Mouse (Mus musculus): ENCODE results near the gene Kmt5a. TPM values are rescaled to one million over a fixed set of nuclear protein-coding genes. Genes with fewer than 3 reads are reported as not detected.

Gene Kmt5a
- polyA plus RNA-seq, 1 experiment: 34.4 TPM

- TF ChIP-seq TAL1 (IDR thresholded peaks at IDR 0.05; ENCODE audit: low read length) (no peak), GATA1 (IDR thresholded peaks at IDR 0.05; ENCODE audit: low read length) (no peak)
- Histone ChIP-seq H3K9me3 (ENCODE audit: control insufficient read depth, low read length) (no peaks in the 10 kb centered on the region), H3K4me3 (replicated peaks) (peak within 1 kb of the TSS; percentile 88), H3K36me3 (ENCODE audit: control insufficient read depth) (peaks cover 10% of the 10 kb centered on the region), H3K4me1 (ENCODE audit: control insufficient read depth) (peaks cover 43% of the 10 kb centered on the region), H3K27me3 (ENCODE audit: control insufficient read depth) (no peaks in the 10 kb centered on the region)
These were observed 14.1 kb upstream of the Kmt5a start, which contains the start of gene Sbno1 for GRCm38 (mm10) chr5:124425412-124426259. Sbno1 (minus strand) TSS chr5:124426001.

GRCm38 (mm10) chr5:124426475-124427071, 13.2 kb upstream of the Kmt5a start:
- Histone ChIP-seq H3K9me3 (ENCODE audit: control insufficient read depth, low read length) (no peaks in the 10 kb centered on the region), H3K4me3 (replicated peaks) (peak overlapping the region; percentile 88), H3K36me3 (ENCODE audit: control insufficient read depth) (peaks cover 10% of the 10 kb centered on the region), H3K27me3 (ENCODE audit: control insufficient read depth) (no peaks in the 10 kb centered on the region), H3K4me1 (ENCODE audit: control insufficient read depth) (peaks cover 38% of the 10 kb centered on the region)
- TF ChIP-seq GATA1 (IDR thresholded peaks at IDR 0.05; ENCODE audit: low read length): no peak

- Histone ChIP-seq H3K9me3 (ENCODE audit: control insufficient read depth, low read length) (no peaks in the 10 kb centered on the region), H3K4me1 (ENCODE audit: control insufficient read depth) (peaks cover 3% of the 10 kb centered on the region; the same call in 1 of the 2 replicates), H3K27me3 (ENCODE audit: control insufficient read depth) (no peaks in the 10 kb centered on the region), H3K4me3 (replicated peaks) (no peak overlapping the region), H3K36me3 (ENCODE audit: control insufficient read depth) (no peaks in the 10 kb centered on the region)
- no peak for TF ChIP-seq GATA1 (IDR thresholded peaks at IDR 0.05; ENCODE audit: low read length)
- no peak for TF ChIP-seq TAL1 (IDR thresholded peaks at IDR 0.05; ENCODE audit: low read length)
These were observed 7.2 kb upstream of the Kmt5a start for GRCm38 (mm10) chr5:124432398-124433012.

- Histone ChIP-seq H3K27me3 (ENCODE audit: control insufficient read depth) (no peaks in the 10 kb centered on the region), H3K4me3 (replicated peaks) (no peak overlapping the region), H3K4me1 (ENCODE audit: control insufficient read depth) (peaks cover 3% of the 10 kb centered on the region), H3K9me3 (ENCODE audit: control insufficient read depth, low read length) (no peaks in the 10 kb centered on the region), H3K36me3 (ENCODE audit: control insufficient read depth) (no peaks in the 10 kb centered on the region)
- TF ChIP-seq GATA1 (IDR thresholded peaks at IDR 0.05; ENCODE audit: low read length): no peak
- TF ChIP-seq TAL1 (IDR thresholded peaks at IDR 0.05; ENCODE audit: low read length): no peak
These were observed 6.7 kb upstream of the Kmt5a start for GRCm38 (mm10) chr5:124433048-124433447.

GRCm38 (mm10) chr5:124438229-124438628, 1.5 kb upstream of the Kmt5a start:
- peaks cover 19% of the 10 kb centered on the region for H3K36me3 ChIP-seq (ENCODE audit: control insufficient read depth)
- no peaks in the 10 kb centered on the region for H3K27me3 ChIP-seq (ENCODE audit: control insufficient read depth)
- H3K4me3 ChIP-seq (replicated peaks): peak overlapping the region; percentile 74
- H3K4me1 ChIP-seq (ENCODE audit: control insufficient read depth): peaks cover 36% of the 10 kb centered on the region
- no peak for TF ChIP-seq GATA1 (IDR thresholded peaks at IDR 0.05; ENCODE audit: low read length)
- no peak for TF ChIP-seq TAL1 (IDR thresholded peaks at IDR 0.05; ENCODE audit: low read length)
- H3K9me3 ChIP-seq (ENCODE audit: control insufficient read depth, low read length): 0 out of 2 replicates have a peak, but pooled peaks cover 3% of the 10 kb centered on the region

GRCm38 (mm10) chr5:124438746-124439145, 984 bp upstream of the Kmt5a start:
- peak overlapping the region; percentile 74 for H3K4me3 ChIP-seq (replicated peaks)
- TF ChIP-seq GATA1 (IDR thresholded peaks at IDR 0.05; ENCODE audit: low read length) (no peak), TAL1 (IDR thresholded peaks at IDR 0.05; ENCODE audit: low read length) (no peak)
- peaks cover 40% of the 10 kb centered on the region for H3K4me1 ChIP-seq (ENCODE audit: control insufficient read depth)
- H3K9me3 ChIP-seq (ENCODE audit: control insufficient read depth, low read length): 0 out of 2 replicates have a peak, but pooled peaks cover 3% of the 10 kb centered on the region
- no peaks in the 10 kb centered on the region for H3K27me3 ChIP-seq (ENCODE audit: control insufficient read depth)
- H3K36me3 ChIP-seq (ENCODE audit: control insufficient read depth): peaks cover 24% of the 10 kb centered on the region

- Histone ChIP-seq H3K4me3 (replicated peaks) (peak overlapping the region; percentile 74), H3K36me3 (ENCODE audit: control insufficient read depth) (peaks cover 31% of the 10 kb centered on the region), H3K27me3 (ENCODE audit: control insufficient read depth) (no peaks in the 10 kb centered on the region), H3K9me3 (ENCODE audit: control insufficient read depth, low read length) (0 out of 2 replicates have a peak, but pooled peaks cover 3% of the 10 kb centered on the region), H3K4me1 (ENCODE audit: control insufficient read depth) (peaks cover 55% of the 10 kb centered on the region)
- TF ChIP-seq GATA1 (IDR thresholded peaks at IDR 0.05; ENCODE audit: low read length): no peak
- TF ChIP-seq TAL1 (IDR thresholded peaks at IDR 0.05; ENCODE audit: low read length): no peak
These were observed 468 bp downstream of the Kmt5a start for GRCm38 (mm10) chr5:124440094-124440701.

GRCm38 (mm10) chr5:124442628-124443027, 2.9 kb downstream of the Kmt5a start:
- Histone ChIP-seq H3K4me1 (ENCODE audit: control insufficient read depth) (peaks cover 73% of the 10 kb centered on the region), H3K36me3 (ENCODE audit: control insufficient read depth) (peaks cover 47% of the 10 kb centered on the region), H3K9me3 (ENCODE audit: control insufficient read depth, low read length) (0 out of 2 replicates have a peak, but pooled peaks cover 3% of the 10 kb centered on the region), H3K27me3 (ENCODE audit: control insufficient read depth) (no peaks in the 10 kb centered on the region), H3K4me3 (replicated peaks) (peak overlapping the region; percentile 74)
- TF ChIP-seq GATA1 (IDR thresholded peaks at IDR 0.05; ENCODE audit: low read length): no peak
- no peak for TF ChIP-seq TAL1 (IDR thresholded peaks at IDR 0.05; ENCODE audit: low read length)
